ENCODE assay signal across 8 mouse cellular contexts in genomic region chr4:87461181-87461912, GRCm38 (mm10).
DNase-seq lines count a peak whose midpoint lies in the region; ATAC-seq lines count a peak whose summit lies in the region.

No protein-coding gene starts in this region.

- no peaks in the 10 kb centered on the region for H3K36me3 ChIP-seq in forebrain, embryonic 15.5 days

- H3K4me2 ChIP-seq in forebrain, embryonic 15.5 days (replicated peaks), result no peak overlapping the region

- no peaks in the 10 kb centered on the region for H3K27me3 ChIP-seq in forebrain, embryonic 15.5 days

- 12% methylated on average over 7 of the region's 7 CpGs for WGBS in forebrain, embryonic 15.5 days

- peak overlapping the region; percentile 83 for H3K27ac ChIP-seq in forebrain, embryonic 15.5 days (replicated peaks)

- DNase-seq in frontal cortex, postnatal 25 days (ENCODE audit: low spot score in 2 of 2), result no peak
- peak; percentile 89 for DNase-seq in Muller cell, postnatal 12 days (ENCODE audit: inconsistent ontology term)
- DNase-seq in left cerebral cortex, postnatal 4 days, result peak; percentile 96
- DNase-seq in spleen, postnatal 36 days (ENCODE audit: low spot score in 2 of 2), result no peak
- no peak for DNase-seq in ovary, postnatal 36 days (ENCODE audit: low spot score)
- no peak for DNase-seq in thymus, postnatal 25 days

- no peak overlapping the region for H3K9ac ChIP-seq in forebrain, embryonic 15.5 days (replicated peaks)

- intact Hi-C loops in left cerebral cortex, postnatal 4 days (cut with DNase I), result no loop called here

- H3K4me3 ChIP-seq in forebrain, embryonic 15.5 days, result no peak overlapping the region

- peaks cover 16% of the 10 kb centered on the region for H3K4me1 ChIP-seq in forebrain, embryonic 15.5 days

- ATAC-seq in frontal cortex, adult (ENCODE audit: low TSS enrichment), result peak; percentile 44
- peak; percentile 93 for ATAC-seq in forebrain, embryonic 15.5 days (replicated peaks)

- H3K9me3 ChIP-seq in forebrain, embryonic 15.5 days, result no peaks in the 10 kb centered on the region

Comparison
In these comparisons a context has a peak if more than half of its experiments do, and no peak if none do; other contexts are left out.
1. DNase-seq: peak in Muller cell, postnatal 12 days (single experiment) and left cerebral cortex, postnatal 4 days (single experiment); none in frontal cortex, postnatal 25 days (0 of 2), spleen, postnatal 36 days (0 of 2), ovary, postnatal 36 days (single experiment) and thymus, postnatal 25 days (single experiment).